Mouse (Mus musculus) lung, embryonic 16.5 days (tissue): Measurements from ENCODE around the gene Ext2. TPM values are rescaled to one million over a fixed set of nuclear protein-coding genes. Genes with fewer than 3 reads are reported as not detected.

Source experiments
- ATAC-seq: fragments of 200-750 bp; cut with Nextera tagmentation; 2 replicates; pipeline ENCODE4 v1.8.0; 2017; ENCODE audit warnings: low read depth, mild to moderate bottlenecking, moderate library complexity
- H3K27ac ChIP-seq: fragments of 300-500 bp; sonication (generic); 2 replicates; pipeline ENCODE4 v1.5.1; 2014; ENCODE audit warnings: mild to moderate bottlenecking, control low read depth, low read length
- H3K27me3 ChIP-seq: fragments of 300-500 bp; sonication (generic); 2 replicates; pipeline ENCODE4 v1.6.1; 2014; ENCODE audit warnings: low read depth, low read length, mixed read lengths; ENCODE audit not compliant: control insufficient read depth, insufficient read depth
- H3K36me3 ChIP-seq: fragments of 300-500 bp; sonication (generic); 2 replicates; pipeline ENCODE4 v1.6.1; 2014; ENCODE audit warnings: low read length; ENCODE audit not compliant: control insufficient read depth, insufficient read depth
- H3K4me1 ChIP-seq: fragments of 300-500 bp; sonication (generic); replicated peaks from 2 replicates; pipeline ENCODE4 v1.6.1; 2014; ENCODE audit warnings: low read length, mixed read lengths; ENCODE audit not compliant: control insufficient read depth, insufficient read depth
- H3K4me2 ChIP-seq: fragments of 300-500 bp; sonication (generic); 2 replicates; pipeline ENCODE4 v1.6.1; 2014; ENCODE audit warnings: low read depth, low read length, control low read depth
- H3K4me3 ChIP-seq: fragments of 300-500 bp; sonication (generic); 2 replicates; pipeline ENCODE4 v1.5.1; 2014; ENCODE audit warnings: mild to moderate bottlenecking, low read length, control low read depth
- H3K9ac ChIP-seq: fragments of 300-500 bp; sonication (generic); 2 replicates; pipeline ENCODE4 v1.6.1; 2014; ENCODE audit warnings: low read length, control low read depth
- H3K9me3 ChIP-seq: fragments of 300-500 bp; sonication (generic); 2 replicates; pipeline ENCODE4 v1.6.1; 2016; ENCODE audit warnings: low read length; ENCODE audit not compliant: control insufficient read depth
- WGBS: fragments of 180-500 bp; shearing (Covaris S2); extraction: QIAGEN DNeasy Blood & Tissue Kit; methylation state at CpG from one replicate; pipeline ENCODE4 v1.1.7; 2014; 5-methylcytosine and 5-hydroxymethylcytosine counted together
- polyA plus RNA-seq: library from polyadenylated mRNA; unstranded; fragments of >200 nt; fragmentation: Nextera tagmentation; extraction: Ambion mirVana; gene quantifications from 2 replicates; pipeline ENCODE4 v1.2.1, GENCODE M21; 2015

The Ext2 gene
- polyA plus RNA-seq, 1 experiment from 2014 or later: 128 TPM

DNA sequence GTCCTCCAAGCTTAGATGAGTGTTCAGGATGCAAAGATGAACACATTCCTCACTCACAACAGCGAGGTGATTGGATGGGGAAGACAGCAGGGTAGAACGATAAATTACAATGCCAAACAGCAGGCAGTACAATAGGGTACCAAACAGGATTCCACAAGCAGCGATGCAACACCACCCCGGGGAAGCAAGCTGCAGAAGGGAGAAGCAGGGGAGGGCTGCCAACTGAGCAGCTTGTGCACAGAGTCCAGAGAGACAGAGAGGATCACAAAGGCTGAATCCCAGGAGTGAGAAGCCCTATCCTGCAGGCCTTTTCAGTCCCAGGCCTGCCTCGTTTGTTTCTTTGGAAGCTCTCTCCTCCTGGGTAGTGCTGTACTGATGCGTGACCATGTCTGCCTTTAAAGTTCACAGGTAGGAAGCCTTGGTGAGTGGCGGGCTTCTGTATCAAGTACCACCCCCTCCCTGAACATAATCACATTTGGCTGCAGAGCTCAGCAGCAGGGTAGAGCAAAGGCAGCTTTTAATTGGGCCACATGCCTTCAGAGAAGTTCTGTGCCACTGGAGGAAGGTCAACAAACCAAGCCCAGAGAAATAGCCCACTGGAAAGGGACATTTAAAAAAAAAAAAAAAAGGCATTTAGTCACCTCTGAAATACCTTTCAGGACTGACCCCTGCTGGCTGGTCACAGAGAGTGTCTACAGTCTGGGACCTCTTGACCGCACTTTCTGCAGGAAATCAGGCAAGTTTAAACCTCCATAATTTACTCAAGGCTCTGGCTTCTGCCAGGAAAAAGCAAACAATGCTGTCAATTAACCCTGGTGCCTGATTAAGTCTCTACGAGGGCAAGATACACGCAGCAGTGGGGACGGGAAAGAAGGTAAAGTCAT lies 77.8 kb downstream of the Ext2 start:
- 44% methylated on average over 11 of the region's 11 CpGs for WGBS
- no peaks in the 10 kb centered on the region for H3K9me3 ChIP-seq
- H3K27ac ChIP-seq: no peak overlapping the region
- no peak for ATAC-seq
- H3K27me3 ChIP-seq: no peaks in the 10 kb centered on the region
- peaks cover 12% of the 10 kb centered on the region for H3K4me1 ChIP-seq
- no peak overlapping the region for H3K4me2 ChIP-seq
- H3K4me3 ChIP-seq: no peak overlapping the region
- H3K9ac ChIP-seq: no peak overlapping the region
- H3K36me3 ChIP-seq: no peaks in the 10 kb centered on the region

- no peaks in the 10 kb centered on the region for H3K9me3 ChIP-seq
- H3K9ac ChIP-seq: no peak overlapping the region
- no peaks in the 10 kb centered on the region for H3K27me3 ChIP-seq
- H3K27ac ChIP-seq: no peak overlapping the region
- peaks cover 13% of the 10 kb centered on the region for H3K4me1 ChIP-seq
- no peak overlapping the region for H3K4me3 ChIP-seq
- H3K36me3 ChIP-seq: no peaks in the 10 kb centered on the region
- peak; percentile 59 for ATAC-seq
- H3K4me2 ChIP-seq: no peak overlapping the region
- 41% methylated on average over 7 of the region's 7 CpGs for WGBS
These were observed 80.7 kb downstream of the Ext2 start for GRCm38 (mm10) chr2:93741700-93742099.

GRCm38 (mm10) chr2:93739044-93739569 lies 83.3 kb downstream of the Ext2 start:
- Histone ChIP-seq H3K4me3 (no peak overlapping the region), H3K4me2 (no peak overlapping the region), H3K27ac (no peak overlapping the region), H3K9ac (no peak overlapping the region), H3K4me1 (peaks cover 6% of the 10 kb centered on the region), H3K27me3 (no peaks in the 10 kb centered on the region), H3K36me3 (peaks cover 4% of the 10 kb centered on the region), H3K9me3 (no peaks in the 10 kb centered on the region)
- no peak for ATAC-seq
- 47% methylated on average over 5 of the region's 5 CpGs for WGBS

DNA sequence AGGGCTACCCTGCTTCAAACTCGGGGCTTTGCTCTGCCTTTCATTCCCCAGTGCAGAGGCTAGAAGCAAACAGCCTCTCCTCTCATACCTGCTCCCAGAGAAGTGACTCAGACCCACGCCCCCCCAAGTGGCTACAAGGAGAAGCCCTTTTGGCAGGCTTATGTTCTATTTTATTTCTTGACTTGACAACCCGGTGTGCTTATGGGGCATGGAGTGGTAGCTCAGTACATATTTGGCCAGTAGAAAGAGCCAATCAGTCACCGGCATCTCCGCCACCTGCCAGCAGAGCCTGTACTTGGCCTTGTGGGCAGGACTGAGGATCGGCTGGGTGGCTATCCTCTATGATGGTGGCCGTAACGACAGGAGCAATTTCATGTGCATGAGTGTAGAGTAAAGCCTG lies 85.2 kb downstream of the Ext2 start:
- WGBS: 60% methylated on average over 8 of the region's 8 CpGs
- peaks cover 7% of the 10 kb centered on the region for H3K36me3 ChIP-seq
- H3K27me3 ChIP-seq: no peaks in the 10 kb centered on the region
- no peaks in the 10 kb centered on the region for H3K9me3 ChIP-seq
- peaks cover 6% of the 10 kb centered on the region for H3K4me1 ChIP-seq
- no peak overlapping the region for H3K4me2 ChIP-seq
- peak overlapping the region; percentile 0; the same call in 1 of the 2 replicates for H3K27ac ChIP-seq
- no peak overlapping the region for H3K9ac ChIP-seq
- H3K4me3 ChIP-seq: no peak overlapping the region
- peak; percentile 81 for ATAC-seq

GRCm38 (mm10) chr2:93732658-93733057 lies 89.7 kb downstream of the Ext2 start:
- H3K4me1 ChIP-seq: peaks cover 2% of the 10 kb centered on the region; the same call in 1 of the 2 replicates
- peaks cover 9% of the 10 kb centered on the region for H3K36me3 ChIP-seq
- no peak overlapping the region for H3K4me3 ChIP-seq
- no peak overlapping the region for H3K4me2 ChIP-seq
- WGBS: 65% methylated on average over 7 of the region's 7 CpGs
- ATAC-seq: no peak
- H3K27ac ChIP-seq: no peak overlapping the region
- H3K27me3 ChIP-seq: no peaks in the 10 kb centered on the region
- no peak overlapping the region for H3K9ac ChIP-seq
- H3K9me3 ChIP-seq: no peaks in the 10 kb centered on the region

- peaks cover 13% of the 10 kb centered on the region for H3K36me3 ChIP-seq
- no peaks in the 10 kb centered on the region for H3K27me3 ChIP-seq
- no peak overlapping the region for H3K4me2 ChIP-seq
- no peak overlapping the region for H3K4me3 ChIP-seq
- H3K9me3 ChIP-seq: no peaks in the 10 kb centered on the region
- no peak for ATAC-seq
- no peak overlapping the region for H3K9ac ChIP-seq
- H3K4me1 ChIP-seq: no peaks in the 10 kb centered on the region
- no peak overlapping the region for H3K27ac ChIP-seq
- 58% methylated on average over 11 of the region's 11 CpGs for WGBS
These were observed 92.8 kb downstream of the Ext2 start for GRCm38 (mm10) chr2:93729585-93729984.

DNA sequence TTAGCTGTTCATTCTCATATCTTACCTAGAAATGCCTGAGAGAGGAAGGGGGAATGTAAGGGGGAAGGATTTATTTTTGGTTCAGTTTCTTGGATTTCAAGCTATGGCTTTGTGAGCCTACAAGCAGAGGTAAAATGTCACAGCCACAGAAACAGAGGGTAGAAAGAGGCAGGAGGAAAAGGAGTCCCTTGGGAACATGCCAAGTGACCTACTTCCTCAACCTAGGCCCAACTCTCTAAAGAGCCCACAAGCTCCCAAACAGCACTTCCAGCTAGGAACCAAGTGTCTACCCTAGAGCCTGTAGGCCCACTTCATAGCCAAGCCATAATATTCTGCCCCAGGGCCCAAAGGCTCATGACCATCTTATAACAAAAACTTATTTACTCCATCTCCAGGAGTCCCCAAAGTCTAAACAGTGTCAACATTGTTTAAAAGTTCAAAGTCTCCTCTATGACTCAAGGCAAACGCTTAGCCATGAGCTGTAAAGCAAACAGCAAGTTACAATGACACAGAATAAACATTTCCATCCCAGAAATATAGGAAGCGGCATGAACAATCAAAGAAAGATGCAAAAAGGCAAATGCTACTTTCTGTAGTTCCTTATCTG lies 99.1 kb downstream of the Ext2 start:
- Histone ChIP-seq H3K27ac (no peak overlapping the region), H3K4me3 (no peak overlapping the region), H3K36me3 (peaks cover 7% of the 10 kb centered on the region), H3K4me2 (no peak overlapping the region), H3K27me3 (no peaks in the 10 kb centered on the region), H3K9me3 (no peaks in the 10 kb centered on the region), H3K4me1 (peaks cover 3% of the 10 kb centered on the region; the same call in 1 of the 2 replicates), H3K9ac (no peak overlapping the region)
- WGBS: 68% methylated on average over 2 of the region's 2 CpGs
- no peak for ATAC-seq

DNA sequence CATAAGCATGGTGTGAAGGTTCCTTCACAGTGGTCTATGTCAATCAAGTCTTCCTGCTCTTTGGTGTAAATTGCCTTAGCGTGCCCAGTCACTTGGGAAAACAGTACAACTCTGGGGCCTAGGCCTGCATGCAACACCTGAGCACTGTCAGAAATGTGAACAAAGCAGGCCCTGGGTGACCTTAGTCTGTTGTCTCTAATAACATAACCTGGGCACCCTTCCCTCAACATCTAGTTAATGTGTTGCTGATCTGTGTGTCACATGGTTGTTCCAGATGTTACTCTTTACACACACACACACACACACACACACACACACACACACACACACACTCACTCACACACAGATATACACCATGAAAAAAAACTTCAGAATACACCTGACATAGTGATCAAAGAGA lies 101.4 kb downstream of the Ext2 start:
- Histone ChIP-seq H3K36me3 (peaks cover 4% of the 10 kb centered on the region; the same call in 1 of the 2 replicates), H3K9me3 (no peaks in the 10 kb centered on the region), H3K4me3 (no peak overlapping the region), H3K4me1 (peaks cover 3% of the 10 kb centered on the region; the same call in 1 of the 2 replicates), H3K27me3 (no peaks in the 10 kb centered on the region), H3K27ac (no peak overlapping the region), H3K4me2 (no peak overlapping the region), H3K9ac (no peak overlapping the region)
- no peak for ATAC-seq
- WGBS: 80% methylated on average over 1 of the region's 1 CpGs
